Mouse (Mus musculus) cerebellum, postnatal 14 days (tissue): ENCODE results near the gene Neurod2.
A peak's percentile ranks its signal among the peaks of the same experiment; 100 is the strongest.

ENCODE experiments used
- DNase-seq, 2 experiments: peaks; one replicate each; pipeline ENCODE4 v3.0.0; 2021; ENCODE audit warnings: mixed read lengths in 2 of 2

The Neurod2 gene

GRCm38 (mm10) chr11:98331401-98331800 lies 2.0 kb upstream of the Neurod2 start:
- DNase-seq: no peak

- DNase-seq: no peak
These were observed 1.3 kb upstream of the Neurod2 start for GRCm38 (mm10) chr11:98330745-98331204.

- peak in 1 of 2 experiments; percentile 77 for DNase-seq
These were observed 704 bp upstream of the Neurod2 start for GRCm38 (mm10) chr11:98329960-98330744.

- peak in 1 of 2 experiments; percentile 78 for DNase-seq
These were observed 928 bp downstream of the Neurod2 start for GRCm38 (mm10) chr11:98328371-98329069.

GRCm38 (mm10) chr11:98328031-98328370 lies 1.4 kb downstream of the Neurod2 start:
- DNase-seq: peak in 1 of 2 experiments; percentile 79

GRCm38 (mm10) chr11:98327136-98328030 lies 2.1 kb downstream of the Neurod2 start:
- peak; percentile 65 to 78 for DNase-seq

GRCm38 (mm10) chr11:98326741-98327135 lies 2.7 kb downstream of the Neurod2 start:
- peak in 1 of 2 experiments; percentile 50 for DNase-seq

GRCm38 (mm10) chr11:98325821-98326218 lies 3.6 kb downstream of the Neurod2 start:
- peak in 1 of 2 experiments; percentile 62 for DNase-seq

- peak; percentile 55 to 63 for DNase-seq
These were observed 4.1 kb downstream of the Neurod2 start for GRCm38 (mm10) chr11:98325191-98325820.

GRCm38 (mm10) chr11:98323933-98324332 lies 5.5 kb downstream of the Neurod2 start:
- peak; percentile 42 to 44 for DNase-seq

GRCm38 (mm10) chr11:98323136-98323866 lies 6.1 kb downstream of the Neurod2 start:
- peak; percentile 69 to 70 for DNase-seq

GRCm38 (mm10) chr11:98322159-98322558 lies 7.3 kb downstream of the Neurod2 start:
- peak in 1 of 2 experiments; percentile 41 for DNase-seq

GRCm38 (mm10) chr11:98321677-98322003 lies 7.8 kb downstream of the Neurod2 start:
- no peak for DNase-seq

- peak; percentile 85 to 87 for DNase-seq
These were observed 8.4 kb downstream of the Neurod2 start for GRCm38 (mm10) chr11:98320806-98321676.

- peak; percentile 94 to 95 for DNase-seq
These were observed 9.1 kb downstream of the Neurod2 start for GRCm38 (mm10) chr11:98320381-98320780.

GRCm38 (mm10) chr11:98319944-98320343 lies 9.5 kb downstream of the Neurod2 start:
- DNase-seq: peak; percentile 44 to 49

- peak in 1 of 2 experiments; percentile 12 for DNase-seq
These were observed 9.9 kb downstream of the Neurod2 start for GRCm38 (mm10) chr11:98319544-98319943.

GRCm38 (mm10) chr11:98319120-98319519 lies 10.3 kb downstream of the Neurod2 start:
- peak; percentile 85 to 87 for DNase-seq

GRCm38 (mm10) chr11:98318421-98319116 lies 10.9 kb downstream of the Neurod2 start:
- peak; percentile 61 to 67 for DNase-seq

GRCm38 (mm10) chr11:98317479-98317878 lies 12.0 kb downstream of the Neurod2 start:
- DNase-seq: peak; percentile 46 to 49
